Mouse (Mus musculus) MEL (cell line): ENCODE measurements at regions not wholly inside any gene's neighbourhood (a gene's known extent, or its start where the extent isn't known, plus 50 kb on each side); places are given as distances from the start of the nearest gene placed in this dataset.

ENCODE experiments used
- CHD1 ChIP-seq: IDR thresholded peaks from 2 replicates; pipeline ENCODE4 v1.6.1; 2012; ENCODE audit warnings: low read depth, mild to moderate bottlenecking, inconsistent platforms, low read length, improper control_type of control experiment
- E2F4 ChIP-seq: IDR thresholded peaks from 2 replicates; pipeline ENCODE4 v1.6.1; 2011; ENCODE audit warnings: low read depth, low read length, improper control_type of control experiment, borderline replicate concordance
- ETS1 ChIP-seq: IDR thresholded peaks from 2 replicates; pipeline ENCODE4 v1.6.1; 2012; ENCODE audit warnings: low read depth, mild to moderate bottlenecking, inconsistent platforms, low read length, improper control_type of control experiment, moderate library complexity
- GATA1 ChIP-seq: IDR thresholded peaks from 2 replicates; pipeline ENCODE4 v1.6.1; 2011; ENCODE audit warnings: low read depth, low read length, improper control_type of control experiment
- USF1 ChIP-seq: IDR thresholded peaks from 2 replicates; pipeline ENCODE4 v1.6.1; 2014; ENCODE audit warnings: low read depth, mild to moderate bottlenecking, inconsistent platforms, low read length, improper control_type of control experiment, moderate library complexity

- no peak for TF ChIP-seq CHD1
- no peak for TF ChIP-seq ETS1
- TF ChIP-seq USF1, result no peak
- no peak for TF ChIP-seq E2F4
- TF ChIP-seq GATA1, result no peak
Measured at GRCm38 (mm10) chr6:31156999-31157398, 198.1 kb upstream of the Klf14 start.
